Mouse (Mus musculus) heart, embryonic 14.5 days (tissue): Measurements from ENCODE around the gene Dmac2. TPM values are rescaled to one million over a fixed set of nuclear protein-coding genes. Genes with fewer than 3 reads are reported as not detected.

ENCODE experiments used
- ATAC-seq: fragments of 200-750 bp; cut with Nextera tagmentation; 2 replicates; pipeline ENCODE4 v1.8.0; 2017; ENCODE audit warnings: low read depth, moderate TSS enrichment; ENCODE audit not compliant: insufficient number of reproducible peaks, insufficient read depth, low FRiP score
- H3K27ac ChIP-seq, 2 experiments: fragments of 200-500 bp in 1 of 2; fragments of 300-500 bp in 1 of 2; sonication (generic) in 1 of 2; replicated peaks in 1 of 2; 2 replicates each; pipeline ENCODE4 v1.5.1; 2012 to 2014; ENCODE audit warnings: low read depth in 2 of 2, low read length in 2 of 2, control low read depth in 1 of 2, mild to moderate bottlenecking in 1 of 2, mixed read lengths in 1 of 2; ENCODE audit not compliant: control insufficient read depth in 1 of 2, insufficient read depth in 1 of 2
- H3K27me3 ChIP-seq: fragments of 300-500 bp; sonication (generic); 2 replicates; pipeline ENCODE4 v1.6.1; 2014; ENCODE audit warnings: mild to moderate bottlenecking, low read length, control low read depth; ENCODE audit not compliant: control insufficient read depth, insufficient read depth
- H3K36me3 ChIP-seq: fragments of 300-500 bp; sonication (generic); 2 replicates; pipeline ENCODE4 v1.6.1; 2014; ENCODE audit warnings: mild to moderate bottlenecking, control low read depth, low read length, mixed read lengths; ENCODE audit not compliant: control insufficient read depth, insufficient read depth
- H3K4me1 ChIP-seq, 2 experiments: fragments of 200-500 bp in 1 of 2; fragments of 300-500 bp in 1 of 2; sonication (generic) in 1 of 2; 2 replicates each; pipeline ENCODE4 v1.6.1; 2012 to 2014; ENCODE audit warnings: low read length in 2 of 2, control low read depth in 1 of 2, mixed read lengths in 1 of 2; ENCODE audit not compliant: control insufficient read depth in 2 of 2, insufficient read depth in 2 of 2
- H3K4me2 ChIP-seq: fragments of 300-500 bp; sonication (generic); 2 replicates; pipeline ENCODE4 v1.6.1; 2014; ENCODE audit warnings: mild to moderate bottlenecking, low read length
- H3K4me3 ChIP-seq, 2 experiments: fragments of 200-500 bp in 1 of 2; fragments of 300-500 bp in 1 of 2; sonication (generic) in 1 of 2; 2 replicates each; pipeline ENCODE4 v1.5.1; 2012 to 2014; ENCODE audit warnings: low read length in 2 of 2, mild to moderate bottlenecking in 2 of 2, control low read depth in 1 of 2, low read depth in 1 of 2, moderate library complexity in 1 of 2; ENCODE audit not compliant: control insufficient read depth in 1 of 2, insufficient read depth in 1 of 2
- H3K9ac ChIP-seq: fragments of 300-500 bp; sonication (generic); 2 replicates; pipeline ENCODE4 v1.6.1; 2014; ENCODE audit warnings: mild to moderate bottlenecking, low read length
- H3K9me3 ChIP-seq: fragments of 300-500 bp; sonication (generic); 2 replicates; pipeline ENCODE4 v1.6.1; 2016; ENCODE audit warnings: low read length, control low read depth; ENCODE audit not compliant: control insufficient read depth
- WGBS: fragments of 180-500 bp; shearing (Covaris S2); extraction: QIAGEN DNeasy Blood & Tissue Kit; methylation state at CpG from one replicate; pipeline ENCODE4 v1.1.7; 2014; 5-methylcytosine and 5-hydroxymethylcytosine counted together
- polyA plus RNA-seq: library from polyadenylated mRNA; unstranded; fragments of >200 nt; fragmentation: Nextera tagmentation; extraction: Ambion mirVana; gene quantifications from 2 replicates; pipeline ENCODE4 v1.2.1, GENCODE M21; 2014

Gene Dmac2
- polyA plus RNA-seq, 1 experiment from 2014 or later: 62.7 TPM

DNA sequence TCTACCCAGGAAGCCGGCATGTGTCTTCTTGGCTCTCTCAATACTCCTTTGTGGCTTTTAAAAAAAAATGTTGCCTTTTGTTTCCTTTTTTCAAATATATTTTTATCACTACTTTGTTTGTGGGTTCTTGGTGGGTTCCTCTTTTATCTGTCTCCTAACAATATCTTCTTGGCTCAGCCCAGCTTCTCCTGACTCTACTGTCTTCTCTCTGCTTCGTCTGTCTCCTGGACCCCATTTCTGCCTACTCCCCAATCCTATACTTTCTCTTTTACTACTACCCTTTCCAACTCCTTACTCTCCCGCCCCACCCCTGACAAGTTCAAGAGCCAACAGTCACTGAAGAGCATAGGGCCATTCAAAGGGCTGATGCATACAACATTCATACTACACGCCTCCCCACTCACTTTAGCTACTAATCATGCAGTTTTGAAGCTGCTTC is 12.6 kb upstream of the Dmac2 start:
- no peaks in the 10 kb centered on the region for H3K36me3 ChIP-seq
- WGBS: 70% methylated on average over 4 of the region's 4 CpGs
- H3K4me3 ChIP-seq: no peak overlapping the region

DNA sequence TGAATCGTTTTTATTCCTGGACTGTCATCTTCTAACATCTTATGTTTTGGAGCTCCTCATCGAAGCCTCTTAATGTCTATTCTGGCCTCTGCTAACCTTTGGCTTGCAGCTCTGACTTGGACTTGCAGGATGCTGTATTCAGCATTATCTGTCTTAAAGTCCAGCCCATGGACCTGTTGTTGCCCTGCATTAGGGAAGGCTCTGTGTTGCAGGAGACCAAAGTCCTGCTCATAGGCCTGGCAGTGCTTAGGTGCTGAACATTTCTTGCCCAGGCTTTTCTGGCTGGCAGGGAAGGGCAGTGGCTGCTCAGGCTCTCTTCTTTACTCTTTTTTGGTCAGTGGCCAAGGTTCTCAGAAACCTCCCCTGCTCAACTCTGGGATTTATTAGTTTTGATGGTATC is 12.0 kb upstream of the Dmac2 start:
- H3K4me3 ChIP-seq: no peak overlapping the region
- no peaks in the 10 kb centered on the region for H3K36me3 ChIP-seq
- H3K9me3 ChIP-seq: no peaks in the 10 kb centered on the region
- no peak overlapping the region for H3K9ac ChIP-seq
- no peak for ATAC-seq
- no peaks in the 10 kb centered on the region for H3K4me1 ChIP-seq
- H3K27me3 ChIP-seq: 0 out of 2 replicates have a peak, but pooled peaks cover 4% of the 10 kb centered on the region
- H3K27ac ChIP-seq: no peak overlapping the region
- H3K4me2 ChIP-seq: no peak overlapping the region
- WGBS: 70% methylated on average over 2 of the region's 2 CpGs

More for the DNA sequence above, 12.6 kb upstream of the Dmac2 start:
- Histone ChIP-seq H3K4me1 (no peaks in the 10 kb centered on the region), H3K9me3 (no peaks in the 10 kb centered on the region), H3K27ac (no peak overlapping the region), H3K27me3 (0 out of 2 replicates have a peak, but pooled peaks cover 4% of the 10 kb centered on the region), H3K9ac (no peak overlapping the region), H3K4me2 (no peak overlapping the region)
- ATAC-seq: no peak

DNA sequence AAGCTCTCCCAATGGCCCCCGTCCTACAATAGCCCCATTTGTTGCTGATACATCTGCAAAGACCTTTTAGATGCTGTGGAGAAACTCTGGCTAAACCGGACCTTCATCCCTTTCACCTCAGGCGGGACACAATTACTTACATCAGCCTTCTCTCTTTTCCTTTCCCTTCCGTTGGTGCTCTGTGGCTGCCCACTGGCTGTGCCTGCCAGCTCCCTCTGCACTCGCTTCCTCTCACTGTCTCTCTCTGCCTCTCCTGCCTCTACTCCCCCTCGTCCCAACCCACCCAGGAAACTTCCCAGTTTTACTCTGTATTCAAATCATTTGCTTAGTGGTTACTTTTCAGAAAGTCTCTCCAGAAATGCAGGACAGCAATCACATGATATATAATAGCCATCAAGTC is 9.2 kb upstream of the Dmac2 start:
- 38% methylated on average over 6 of the region's 6 CpGs for WGBS
- no peak overlapping the region for H3K9ac ChIP-seq
- H3K27me3 ChIP-seq: 0 out of 2 replicates have a peak, but pooled peaks cover 4% of the 10 kb centered on the region
- H3K4me1 ChIP-seq: no peaks in the 10 kb centered on the region
- H3K4me3 ChIP-seq: no peak overlapping the region
- ATAC-seq: no peak
- no peak overlapping the region for H3K4me2 ChIP-seq
- H3K36me3 ChIP-seq: no peaks in the 10 kb centered on the region
- H3K27ac ChIP-seq: no peak overlapping the region
- no peaks in the 10 kb centered on the region for H3K9me3 ChIP-seq

DNA sequence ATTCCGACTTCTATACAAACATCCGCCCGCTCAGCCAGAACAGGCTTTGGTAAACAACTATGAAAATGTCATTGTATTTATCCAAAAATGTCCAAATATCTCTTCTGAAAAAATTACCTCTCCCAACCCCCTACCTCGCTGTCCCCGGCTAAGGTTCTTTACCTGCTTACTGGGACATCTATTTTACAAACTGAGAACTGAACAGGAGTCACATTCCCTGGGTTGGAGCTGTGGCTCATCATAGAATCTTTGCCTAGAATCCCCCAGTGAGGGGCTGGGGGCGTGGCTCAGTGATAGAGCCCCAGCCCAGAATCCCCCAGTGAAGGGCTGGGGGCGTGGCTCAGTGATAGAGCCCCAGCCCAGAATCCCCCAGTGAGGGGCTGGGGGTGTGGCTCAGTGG is 7.7 kb upstream of the Dmac2 start:
- WGBS: 39% methylated on average over 7 of the region's 7 CpGs
- H3K4me2 ChIP-seq: no peak overlapping the region
- H3K27me3 ChIP-seq: 0 out of 2 replicates have a peak, but pooled peaks cover 4% of the 10 kb centered on the region
- no peak overlapping the region for H3K9ac ChIP-seq
- no peak for ATAC-seq
- no peaks in the 10 kb centered on the region for H3K9me3 ChIP-seq
- no peak overlapping the region for H3K27ac ChIP-seq
- H3K36me3 ChIP-seq: no peaks in the 10 kb centered on the region
- H3K4me1 ChIP-seq: no peaks in the 10 kb centered on the region
- H3K4me3 ChIP-seq: no peak overlapping the region

DNA sequence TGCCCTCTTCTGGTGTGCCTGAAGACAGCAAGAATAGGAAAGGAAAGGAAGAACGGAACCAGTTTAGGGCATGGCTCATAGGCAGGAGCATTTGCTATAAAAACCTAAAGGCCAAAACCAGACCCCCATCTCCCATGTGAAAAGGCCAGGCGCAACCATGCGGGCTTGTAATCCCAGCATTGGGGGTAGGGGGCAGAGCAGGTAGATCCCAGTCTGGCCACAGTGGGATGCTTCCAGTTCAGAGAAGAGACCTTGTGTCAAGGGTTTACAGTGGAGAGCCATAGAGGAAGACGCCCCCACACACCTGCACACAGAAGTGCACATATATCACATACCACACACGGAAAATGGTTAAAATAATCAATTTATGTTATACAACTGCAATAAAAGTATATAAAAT is 5.1 kb upstream of the Dmac2 start:
- no peak for ATAC-seq
- Histone ChIP-seq H3K27me3 (0 out of 2 replicates have a peak, but pooled peaks cover 4% of the 10 kb centered on the region), H3K27ac (no peak overlapping the region), H3K9ac (no peak overlapping the region), H3K9me3 (no peaks in the 10 kb centered on the region), H3K36me3 (no peaks in the 10 kb centered on the region), H3K4me2 (no peak overlapping the region), H3K4me1 (peaks cover 0 to 2% of the 10 kb centered on the region in 2 experiments; a peak in 1 of 4 replicates), H3K4me3 (no peak overlapping the region)
- WGBS: 83% methylated on average over 5 of the region's 5 CpGs

DNA sequence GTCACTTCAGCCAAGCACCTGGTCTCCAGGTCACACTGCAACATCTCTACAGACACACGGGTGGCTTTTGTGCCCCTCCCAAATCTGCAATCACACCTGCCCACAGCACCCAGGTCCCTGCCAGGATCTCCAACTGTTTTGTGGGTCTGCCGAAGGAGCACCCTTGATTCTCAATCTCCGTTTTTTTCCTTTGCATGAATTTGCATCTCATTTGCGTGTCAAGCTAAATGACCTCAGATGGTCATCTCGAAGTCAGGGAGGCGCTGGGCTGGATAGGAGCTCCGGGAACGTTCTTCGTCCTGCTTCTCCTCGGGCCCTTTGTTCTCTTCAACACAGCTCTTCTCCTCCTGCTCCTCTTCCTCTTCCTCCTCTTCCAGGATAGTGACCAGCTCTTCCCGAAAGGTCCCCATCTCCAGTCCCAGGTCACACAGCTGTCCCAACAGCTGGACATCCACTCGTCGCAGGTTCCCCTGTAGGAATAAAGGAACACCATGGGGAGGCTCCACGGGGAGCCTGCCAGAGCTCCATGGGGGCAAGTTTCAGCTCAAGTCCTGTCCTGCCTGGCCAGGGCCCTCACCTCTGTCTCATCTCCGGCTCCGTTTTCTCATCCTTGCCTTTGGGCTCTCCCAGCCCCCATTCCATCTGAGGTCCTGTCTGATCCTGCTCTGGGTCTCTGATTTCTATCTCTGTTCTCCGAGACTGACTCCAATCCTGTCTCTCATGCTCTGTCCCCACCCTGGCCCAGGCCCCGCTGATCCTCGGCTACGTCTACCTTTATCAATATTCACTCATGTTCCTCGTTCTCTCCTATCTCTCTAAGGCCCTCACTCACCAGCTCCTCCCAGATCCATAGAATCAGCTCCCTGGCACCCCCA is 4.1 kb upstream of the Dmac2 start:
- no peak overlapping the region for H3K4me2 ChIP-seq
- no peak overlapping the region for H3K4me3 ChIP-seq
- no peak overlapping the region for H3K9ac ChIP-seq
- no peak for ATAC-seq
- H3K4me1 ChIP-seq: peaks cover 5% of the 10 kb centered on the region in 2 experiments
- no peaks in the 10 kb centered on the region for H3K27me3 ChIP-seq
- 54% methylated on average over 21 of the region's 21 CpGs for WGBS
- H3K9me3 ChIP-seq: no peaks in the 10 kb centered on the region
- no peaks in the 10 kb centered on the region for H3K36me3 ChIP-seq
- H3K27ac ChIP-seq: no peak overlapping the region

DNA sequence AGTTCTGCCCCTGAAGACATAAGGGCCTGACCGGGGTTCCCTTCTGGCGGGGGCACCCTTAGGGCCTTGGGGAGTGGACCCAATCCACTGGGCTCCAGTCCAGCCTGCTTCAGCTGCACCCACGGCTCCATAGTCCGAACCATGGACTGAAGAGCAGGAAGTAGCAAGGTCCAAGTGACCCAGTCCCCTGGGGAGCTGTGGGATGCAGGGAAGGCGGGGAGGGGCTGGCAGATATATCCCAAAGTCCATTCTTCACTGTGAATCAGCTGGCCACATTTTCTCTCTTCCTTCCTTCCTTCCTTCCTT is 3.6 kb upstream of the Dmac2 start, which contains the start of gene Erich4:
Erich4 (minus strand) TSS at position 187 of the 306 bp plus-strand sequence.
- no peak within 1 kb of the TSS for H3K27ac ChIP-seq
- peaks cover 5 to 6% of the 10 kb centered on the region in 2 experiments for H3K4me1 ChIP-seq
- H3K9ac ChIP-seq: no peak within 1 kb of the TSS
- no peak within 1 kb of the TSS for H3K4me3 ChIP-seq
- H3K4me2 ChIP-seq: no peak within 1 kb of the TSS
- no peaks in the 10 kb centered on the region for H3K9me3 ChIP-seq
- ATAC-seq: no peak
- 73% methylated on average over 5 of the region's 5 CpGs for WGBS
- no peaks in the 10 kb centered on the region for H3K27me3 ChIP-seq
- peaks cover 1% of the 10 kb centered on the region; the same call in 1 of the 2 replicates for H3K36me3 ChIP-seq
